Mouse (Mus musculus) cerebellum, adult 2 months (tissue): ENCODE measurements around the gene Ppm1j. TPM values are rescaled to one million over a fixed set of nuclear protein-coding genes. Genes with fewer than 3 reads are reported as not detected.

Experiments used
- DNase-seq, 2 experiments: peaks; one replicate each; pipeline ENCODE4 v3.0.0; 2021
- H3K27ac ChIP-seq: fragments of 200-500 bp; 2 replicates; pipeline ENCODE4 v1.5.1; 2012; ENCODE audit warnings: low read length, control low read depth, inconsistent platforms; ENCODE audit not compliant: insufficient read depth
- H3K27me3 ChIP-seq: fragments of 200-500 bp; 2 replicates; pipeline ENCODE4 v1.6.1; 2012; ENCODE audit warnings: inconsistent platforms, mild to moderate bottlenecking, low read length, moderate library complexity; ENCODE audit not compliant: control insufficient read depth, insufficient read depth
- H3K4me1 ChIP-seq: fragments of 200-500 bp; 2 replicates; pipeline ENCODE4 v1.6.1; 2011; ENCODE audit warnings: low read length; ENCODE audit not compliant: control insufficient read depth, insufficient read depth
- H3K4me3 ChIP-seq: fragments of 200-500 bp; replicated peaks from 2 replicates; pipeline ENCODE3; 2011; ENCODE audit warnings: mild to moderate bottlenecking, low read depth, low read length, control low read depth; ENCODE audit not compliant: insufficient read depth
- CTCF ChIP-seq: fragments of 200-500 bp; IDR thresholded peaks from 2 replicates; pipeline ENCODE4 v1.5.1; 2011; ENCODE audit warnings: low read depth, mild to moderate bottlenecking, control low read depth, low read length, moderate library complexity, borderline replicate concordance; ENCODE audit not compliant: insufficient read depth
- POLR2A ChIP-seq: fragments of 200-500 bp; IDR thresholded peaks from 2 replicates; pipeline ENCODE4 v1.6.1; 2011; ENCODE audit warnings: low read length, control low read depth, borderline replicate concordance; ENCODE audit not compliant: insufficient read depth
- WGBS: fragments of 180-500 bp; shearing (Covaris S2); methylation state at CpG from one replicate; pipeline ENCODE4 v1.1.7; 2018; 5-methylcytosine and 5-hydroxymethylcytosine counted together
- polyA plus RNA-seq: library from polyadenylated mRNA; depleted of rRNA; stranded (reverse); fragments of >200 nt; gene quantifications from 2 replicates; pipeline ENCODE4 v1.2.3, GENCODE M21; 2012

The Ppm1j gene
- polyA plus RNA-seq, 1 experiment: 4.5 TPM

GRCm38 (mm10) chr3:104771460-104771859 is 9.4 kb upstream of the Ppm1j start:
- 80% methylated on average over 6 of the region's 6 CpGs for WGBS
- no peak for DNase-seq
- Histone ChIP-seq H3K27me3 (no peaks in the 10 kb centered on the region), H3K4me1 (no peaks in the 10 kb centered on the region), H3K27ac (no peak overlapping the region), H3K4me3 (no peak overlapping the region)
- TF ChIP-seq CTCF: no peak

- Histone ChIP-seq H3K27ac (no peak overlapping the region), H3K4me1 (no peaks in the 10 kb centered on the region), H3K4me3 (no peak overlapping the region), H3K27me3 (no peaks in the 10 kb centered on the region)
- 92% methylated on average over 7 of the region's 7 CpGs for WGBS
- TF ChIP-seq POLR2A (no peak), CTCF (no peak)
- DNase-seq: no peak
Measured at GRCm38 (mm10) chr3:104773301-104773700, 7.6 kb upstream of the Ppm1j start.

- 4% methylated on average over 20 of the region's 20 CpGs for WGBS
- H3K4me3 ChIP-seq: no peak overlapping the region
- no peak overlapping the region for H3K27ac ChIP-seq
- no peaks in the 10 kb centered on the region for H3K4me1 ChIP-seq
- H3K27me3 ChIP-seq: no peaks in the 10 kb centered on the region; the same call in 1 of the 2 replicates
- TF ChIP-seq CTCF (no peak), POLR2A (no peak)
- no peak for DNase-seq
Measured at GRCm38 (mm10) chr3:104777342-104777741, 3.5 kb upstream of the Ppm1j start.

GRCm38 (mm10) chr3:104779949-104780348 is 907 bp upstream of the Ppm1j start:
- peak; percentile 24 to 40 for DNase-seq
- Histone ChIP-seq H3K4me3 (no peak overlapping the region), H3K27me3 (no peaks in the 10 kb centered on the region; the same call in 1 of the 2 replicates), H3K27ac (no peak overlapping the region), H3K4me1 (no peaks in the 10 kb centered on the region)
- peak; percentile 72 for TF ChIP-seq CTCF
- no peak for TF ChIP-seq POLR2A
- 5% methylated on average over 7 of the region's 7 CpGs for WGBS

- Histone ChIP-seq H3K4me3 (peak within 1 kb of the TSS; percentile 18), H3K27me3 (no peaks in the 10 kb centered on the region; the same call in 1 of the 2 replicates), H3K27ac (no peak within 1 kb of the TSS), H3K4me1 (no peaks in the 10 kb centered on the region)
- WGBS: under 1% methylated on average over 26 of the region's 26 CpGs
- peak in 1 of 2 experiments; percentile 10 for DNase-seq
- TF ChIP-seq POLR2A: no peak
- TF ChIP-seq CTCF: no peak
Measured at GRCm38 (mm10) chr3:104781471-104781903, 631 bp downstream of the Ppm1j start, which contains the start of gene Fam19a3. Gene Fam19a3 (minus strand): TSS chr3:104781840.

GRCm38 (mm10) chr3:104782061-104782681 is 1.3 kb downstream of the Ppm1j start:
- Histone ChIP-seq H3K4me3 (no peak overlapping the region), H3K27me3 (no peaks in the 10 kb centered on the region; the same call in 1 of the 2 replicates), H3K27ac (no peak overlapping the region), H3K4me1 (no peaks in the 10 kb centered on the region)
- no peak for DNase-seq
- WGBS: 48% methylated on average over 12 of the region's 12 CpGs
- TF ChIP-seq POLR2A (no peak), CTCF (no peak)

- peaks cover 2% of the 10 kb centered on the region for H3K27me3 ChIP-seq
- DNase-seq: no peak
- H3K4me3 ChIP-seq: no peak overlapping the region
- 67% methylated on average over 14 of the region's 14 CpGs for WGBS
- TF ChIP-seq POLR2A: no peak
- TF ChIP-seq CTCF: no peak
- H3K4me1 ChIP-seq: no peaks in the 10 kb centered on the region
- no peak overlapping the region for H3K27ac ChIP-seq
Measured at GRCm38 (mm10) chr3:104783971-104784500, 3.2 kb downstream of the Ppm1j start.

GRCm38 (mm10) chr3:104785284-104785683 is 4.4 kb downstream of the Ppm1j start:
- Histone ChIP-seq H3K4me1 (peaks cover 3% of the 10 kb centered on the region; the same call in 1 of the 2 replicates), H3K4me3 (no peak overlapping the region), H3K27me3 (peaks cover 2% of the 10 kb centered on the region), H3K27ac (no peak overlapping the region)
- no peak for DNase-seq
- TF ChIP-seq CTCF (no peak), POLR2A (no peak)
- 91% methylated on average over 6 of the region's 6 CpGs for WGBS
